Comparison of ENCODE assay signal across 9 mouse cellular contexts in genomic region chr10:89630052-89630451, GRCm38 (mm10). TPM values are rescaled to one million over a fixed set of nuclear protein-coding genes. Genes with fewer than 3 reads are reported as not detected.
A peak's percentile ranks its signal among the peaks of the same experiment; 100 is the strongest.
DNase-seq lines count a peak whose midpoint lies in the region; ATAC-seq and TF ChIP-seq lines count a peak whose summit lies in the region.
"Had no signal": no experiment of that assay in that cellular context is flagged by ENCODE, and none has a peak within 500 bp of the region (broad histone marks: within the 10 kb centered on the region; RNA-seq: fewer than 3 reads in every experiment).

No protein-coding gene starts in this region.

- H3K27ac ChIP-seq in cerebellum, adult 2 months (ENCODE audit: insufficient read depth, low read length): no peak overlapping the region
- H3K27ac ChIP-seq in stomach, embryonic 14.5 days (ENCODE audit: low read length): no peak overlapping the region

- peak; percentile 91 for ATAC-seq in megakaryocyte progenitor cell, adult 5-6 weeks (replicated peaks; ENCODE audit: poor library complexity)
- 0 out of 2 replicates have a peak, but pooled peaks have one; percentile 35 for ATAC-seq in stomach, embryonic 14.5 days (ENCODE audit: insufficient number of reproducible peaks, insufficient read depth, low FRiP score, low read depth)

- H3K9me3 ChIP-seq in stomach, embryonic 14.5 days (ENCODE audit: control insufficient read depth, low read depth, low read length): no peaks in the 10 kb centered on the region

- TF ChIP-seq POLR2A in cerebellum, adult 2 months (IDR thresholded peaks at IDR 0.05; ENCODE audit: borderline replicate concordance, insufficient read depth, low read length): no peak

- no peak overlapping the region for H3K4me2 ChIP-seq in stomach, embryonic 14.5 days (replicated peaks; ENCODE audit: low read depth, low read length)

- TF ChIP-seq CTCF in cerebellum, adult 2 months (IDR thresholded peaks at IDR 0.05; ENCODE audit: borderline replicate concordance, insufficient read depth, low read depth, low read length): peak; percentile 51; the same call in 1 of the 2 replicates

- H3K4me3 ChIP-seq in cerebellum, adult 2 months (replicated peaks; ENCODE audit: insufficient read depth, low read depth, low read length): no peak overlapping the region
- H3K4me3 ChIP-seq in stomach, embryonic 14.5 days (ENCODE audit: low read depth, low read length): no peak overlapping the region

- DNase-seq in gastrocnemius, adult 18-20 months (ENCODE audit: low spot score): peak; percentile 57
- DNase-seq in gastrocnemius, postnatal 25 days: no peak
- peak; percentile 82 for DNase-seq in CD4-positive, CD25-positive, alpha-beta regulatory T cell, adult 2 months (ENCODE audit: low read depth, low spot score)
- peak in 1 of 2 experiments; percentile 55 for DNase-seq in cerebellum, adult 2 months
- peak; percentile 38 to 92 for DNase-seq in frontal cortex, adult 2 months (ENCODE audit: extremely low spot score in 1 of 2, low spot score in 1 of 2)
- DNase-seq in kidney, postnatal 14 days: peak; percentile 65

- H3K27me3 ChIP-seq in cerebellum, adult 2 months (ENCODE audit: control insufficient read depth, insufficient read depth, low read length): no peaks in the 10 kb centered on the region
- H3K27me3 ChIP-seq in stomach, embryonic 14.5 days (ENCODE audit: control insufficient read depth, insufficient read depth, low read length): no peaks in the 10 kb centered on the region

- 36% methylated on average over 3 of the region's 3 CpGs for WGBS in cerebellum, adult 2 months
- 28% methylated on average over 3 of the region's 3 CpGs for WGBS in stomach, embryonic 14.5 days

- no peaks in the 10 kb centered on the region for H3K36me3 ChIP-seq in stomach, embryonic 14.5 days (ENCODE audit: control insufficient read depth, insufficient read depth, low read length)

- peaks cover 3% of the 10 kb centered on the region; the same call in 1 of the 2 replicates for H3K4me1 ChIP-seq in cerebellum, adult 2 months (ENCODE audit: control insufficient read depth, insufficient read depth, low read length)
- H3K4me1 ChIP-seq in stomach, embryonic 14.5 days (ENCODE audit: control insufficient read depth, insufficient read depth, low read length): no peaks in the 10 kb centered on the region

- H3K9ac ChIP-seq in stomach, embryonic 14.5 days (replicated peaks; ENCODE audit: low read depth, low read length): no peak overlapping the region

RNA-seq across cellular contexts. Expression of gene Slc17a8, which starts 9.0 kb away (rescaled TPM):
- total RNA-seq in gastrocnemius, adult 18-20 months (2021): under 1 TPM in 1 of 2 experiments, not detected in 1; 0.07 TPM
- not detected for total RNA-seq in gastrocnemius, postnatal 25 days (2021)
- 0.27 and 0.36 TPM in 2 replicates for polyA plus RNA-seq in cerebellum, adult 2 months (2012; rRNA removed)
- 0.57 and 0.60 TPM in 2 replicates for polyA plus RNA-seq in frontal cortex, adult 2 months (2012; rRNA removed)
- not detected in 2 replicates for total RNA-seq in megakaryocyte progenitor cell, adult 5-6 weeks (2015)
- total RNA-seq in megakaryocyte progenitor cell, adult 5-6 weeks (2017): 0.14 TPM in 1 of 2 replicates, not detected in the other
- not detected in 2 replicates for polyA plus RNA-seq in stomach, embryonic 14.5 days (2014; fragmentation: Nextera tagmentation; extraction: Ambion mirVana)
- total RNA-seq: adrenal gland, adult 18-20 months had no signal

RNA-seq across cellular contexts. Expression of gene Scyl2, which starts 56.0 kb away (rescaled TPM):
- total RNA-seq in gastrocnemius, adult 18-20 months (2021): 10 to 100 TPM; 12.3 to 12.9 TPM
- 10 to 100 TPM; 11.5 to 12.0 TPM for total RNA-seq in gastrocnemius, postnatal 25 days (2021)
- 29.7 and 31.5 TPM in 2 replicates for polyA plus RNA-seq in cerebellum, adult 2 months (2012; rRNA removed)
- 28.9 and 31.0 TPM in 2 replicates for polyA plus RNA-seq in frontal cortex, adult 2 months (2012; rRNA removed)
- 21.6 and 28.6 TPM in 2 replicates for total RNA-seq in megakaryocyte progenitor cell, adult 5-6 weeks (2015)
- 24.7 and 28.8 TPM in 2 replicates for total RNA-seq in megakaryocyte progenitor cell, adult 5-6 weeks (2017)
- polyA plus RNA-seq in stomach, embryonic 14.5 days (2014; fragmentation: Nextera tagmentation; extraction: Ambion mirVana): 15.2 and 16.1 TPM in 2 replicates
